Mouse (Mus musculus) lung, postnatal 0 days (tissue): ENCODE measurements around the gene A730071L15Rik. TPM values are rescaled to one million over a fixed set of nuclear protein-coding genes. Genes with fewer than 3 reads are reported as not detected.
A peak's percentile ranks its signal among the peaks of the same experiment; 100 is the strongest.

Experiments
- ATAC-seq: fragments of 200-750 bp; cut with Nextera tagmentation; 2 replicates; pipeline ENCODE4 v1.8.0; 2017; ENCODE audit warnings: moderate library complexity
- DNase-seq: peaks from one replicate; pipeline ENCODE4 v3.0.0-alpha.2; 2016; ENCODE audit warnings: low spot score
- H3K27ac ChIP-seq: fragments of 300-500 bp; sonication (generic); 2 replicates; pipeline ENCODE4 v1.5.1; 2014; ENCODE audit warnings: antibody characterized with exemption, mild to moderate bottlenecking, low read length, mixed read lengths
- H3K27me3 ChIP-seq: fragments of 300-500 bp; sonication (generic); replicated peaks from 2 replicates; pipeline ENCODE4 v1.6.1; 2014; ENCODE audit warnings: low read length, mixed read lengths; ENCODE audit not compliant: insufficient read depth
- H3K36me3 ChIP-seq: fragments of 300-500 bp; sonication (generic); 2 replicates; pipeline ENCODE4 v1.6.1; 2014; ENCODE audit warnings: low read length, mixed read lengths; ENCODE audit not compliant: insufficient read depth
- H3K4me1 ChIP-seq: fragments of 300-500 bp; sonication (generic); 2 replicates; pipeline ENCODE4 v1.6.1; 2014; ENCODE audit warnings: antibody characterized with exemption, low read depth, low read length, mixed read lengths; ENCODE audit not compliant: insufficient read depth
- H3K4me2 ChIP-seq: fragments of 300-500 bp; sonication (generic); replicated peaks from 2 replicates; pipeline ENCODE4 v1.6.1; 2014; ENCODE audit warnings: low read depth, mild to moderate bottlenecking, low read length, moderate library complexity, mixed read lengths
- H3K4me3 ChIP-seq: fragments of 300-500 bp; sonication (generic); 2 replicates; pipeline ENCODE4 v1.5.1; 2014; ENCODE audit warnings: low read depth, low read length
- H3K9ac ChIP-seq: fragments of 300-500 bp; sonication (generic); replicated peaks from 2 replicates; pipeline ENCODE4 v1.6.1; 2014; ENCODE audit warnings: low read depth, mild to moderate bottlenecking
- H3K9me3 ChIP-seq: fragments of 300-500 bp; sonication (generic); 2 replicates; pipeline ENCODE4 v1.6.1; 2016; ENCODE audit warnings: low read length, mixed read lengths
- CTCF ChIP-seq: IDR thresholded peaks from 2 replicates; pipeline ENCODE4 v1.5.1; 2016; ENCODE audit warnings: antibody characterized with exemption, mild to moderate bottlenecking
- EP300 ChIP-seq: IDR thresholded peaks from 2 replicates; pipeline ENCODE4 v1.6.1; 2016; ENCODE audit warnings: antibody characterized with exemption, mild to moderate bottlenecking, control low read depth
- WGBS: fragments of 180-500 bp; shearing (Covaris S2); extraction: QIAGEN DNeasy Blood & Tissue Kit; methylation state at CpG from one replicate; pipeline ENCODE4 v1.1.7; 2014; 5-methylcytosine and 5-hydroxymethylcytosine counted together
- polyA plus RNA-seq: library from polyadenylated mRNA; unstranded; fragments of >200 nt; fragmentation: Nextera tagmentation; extraction: Ambion mirVana; gene quantifications from 2 replicates; pipeline ENCODE4 v1.2.1, GENCODE M21; 2015

A730071L15Rik gene
- polyA plus RNA-seq, 1 experiment from 2014 or later = 0.50 TPM

DNA sequence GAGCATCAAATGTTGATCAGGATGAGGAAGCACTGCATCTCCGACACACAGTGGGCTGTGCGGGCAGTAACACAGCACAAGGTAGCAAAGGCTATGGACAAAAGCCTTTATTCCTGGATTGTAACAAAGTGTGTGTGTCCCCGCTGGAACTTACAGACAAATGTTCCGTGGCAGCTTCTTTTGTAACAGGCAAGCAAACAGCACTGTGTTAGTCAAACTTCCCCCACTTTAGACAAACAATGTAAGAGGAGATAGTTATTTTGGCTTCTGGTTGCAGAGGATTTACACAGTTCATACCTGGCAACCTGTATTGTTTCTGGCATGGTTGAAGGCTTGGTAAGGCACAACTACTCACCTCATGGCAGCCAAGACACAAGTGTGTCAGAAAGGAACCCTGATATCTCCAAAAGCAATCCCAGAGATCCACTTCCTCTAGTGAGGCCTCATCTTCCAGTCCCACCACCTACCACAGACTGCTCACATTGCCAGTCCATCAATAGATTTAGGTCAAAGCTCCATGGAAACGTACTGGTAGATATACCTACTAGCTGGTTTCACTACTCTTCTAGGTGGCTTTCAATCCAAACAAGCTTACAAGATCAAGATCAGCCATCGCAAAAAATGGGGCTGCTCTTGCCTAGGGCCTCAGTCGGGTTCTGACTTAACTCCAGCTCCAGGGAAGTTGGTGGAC lies 34.3 kb upstream of the A730071L15Rik start:
- Histone ChIP-seq H3K4me3 (no peak overlapping the region), H3K36me3 (no peaks in the 10 kb centered on the region), H3K27me3 (no peaks in the 10 kb centered on the region), H3K4me2 (no peak overlapping the region), H3K9me3 (no peaks in the 10 kb centered on the region), H3K9ac (no peak overlapping the region), H3K4me1 (no peaks in the 10 kb centered on the region; the same call in 1 of the 2 replicates), H3K27ac (no peak overlapping the region)
- DNase-seq (no peak), ATAC-seq (no peak)
- WGBS = 82% methylated on average over 7 of the region's 7 CpGs
- TF ChIP-seq CTCF (no peak), EP300 (no peak)

DNA sequence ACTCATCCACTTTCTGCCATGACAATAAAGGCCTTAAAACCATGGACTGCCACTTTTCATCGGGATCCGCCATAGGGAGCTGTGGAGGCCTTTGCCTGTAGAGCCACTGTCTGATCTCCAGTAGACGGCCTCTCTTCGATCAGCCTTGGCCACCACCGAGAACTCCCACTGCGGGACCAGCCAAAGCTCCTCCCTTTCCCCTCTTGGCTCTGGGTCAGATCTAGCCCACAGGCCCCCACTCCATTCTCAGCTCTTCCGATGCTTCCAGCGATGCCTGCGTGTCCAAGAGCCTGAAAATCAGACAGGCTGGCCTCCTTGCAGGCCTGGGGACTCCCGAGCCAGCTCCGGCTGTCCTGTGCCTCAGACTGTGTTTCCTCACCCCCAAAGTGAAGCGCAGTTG lies 33.5 kb upstream of the A730071L15Rik start:
- TF ChIP-seq EP300 = no peak
- no peak for TF ChIP-seq CTCF
- no peak for ATAC-seq
- Histone ChIP-seq H3K27me3 (no peaks in the 10 kb centered on the region), H3K4me3 (no peak overlapping the region), H3K9ac (no peak overlapping the region), H3K36me3 (no peaks in the 10 kb centered on the region), H3K4me1 (no peaks in the 10 kb centered on the region; the same call in 1 of the 2 replicates), H3K9me3 (no peaks in the 10 kb centered on the region), H3K4me2 (no peak overlapping the region), H3K27ac (no peak overlapping the region)
- no peak for DNase-seq
- 82% methylated on average over 12 of the region's 12 CpGs for WGBS

DNA sequence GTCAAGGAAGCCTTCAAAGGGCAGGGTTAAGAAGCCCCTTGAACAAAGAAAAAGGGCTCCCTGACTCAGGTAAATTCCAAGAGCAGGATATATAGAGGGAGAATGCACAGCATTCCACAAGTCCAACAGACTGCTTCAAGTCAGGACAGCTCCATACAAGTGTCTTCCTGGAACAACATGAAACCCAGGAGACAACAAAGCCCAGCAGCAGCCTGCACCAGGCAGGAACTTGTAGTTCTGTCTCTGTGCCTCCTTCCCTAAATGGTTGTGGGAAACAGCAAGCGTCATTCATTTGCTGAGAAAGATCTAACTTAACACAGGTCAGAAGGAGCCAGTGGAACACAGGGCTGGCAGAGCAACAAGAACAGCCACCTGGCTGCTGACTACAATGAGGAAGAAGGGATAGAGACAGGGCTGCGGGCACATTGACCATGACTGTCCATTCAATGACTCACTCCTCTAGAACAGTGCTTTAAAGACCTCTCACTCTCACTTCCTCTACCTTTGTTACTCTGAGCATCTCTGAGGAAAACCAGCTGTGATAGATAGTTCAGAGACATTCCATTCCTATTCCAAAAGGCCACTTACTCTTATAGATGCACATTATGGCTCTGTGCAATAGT lies 30.7 kb upstream of the A730071L15Rik start:
- Histone ChIP-seq H3K4me1 (no peaks in the 10 kb centered on the region), H3K27me3 (no peaks in the 10 kb centered on the region), H3K4me3 (no peak overlapping the region), H3K9me3 (no peaks in the 10 kb centered on the region), H3K4me2 (no peak overlapping the region), H3K9ac (no peak overlapping the region), H3K36me3 (no peaks in the 10 kb centered on the region), H3K27ac (no peak overlapping the region)
- no peak for ATAC-seq
- DNase-seq = no peak
- 76% methylated on average over 2 of the region's 2 CpGs for WGBS
- no peak for TF ChIP-seq CTCF
- no peak for TF ChIP-seq EP300

DNA sequence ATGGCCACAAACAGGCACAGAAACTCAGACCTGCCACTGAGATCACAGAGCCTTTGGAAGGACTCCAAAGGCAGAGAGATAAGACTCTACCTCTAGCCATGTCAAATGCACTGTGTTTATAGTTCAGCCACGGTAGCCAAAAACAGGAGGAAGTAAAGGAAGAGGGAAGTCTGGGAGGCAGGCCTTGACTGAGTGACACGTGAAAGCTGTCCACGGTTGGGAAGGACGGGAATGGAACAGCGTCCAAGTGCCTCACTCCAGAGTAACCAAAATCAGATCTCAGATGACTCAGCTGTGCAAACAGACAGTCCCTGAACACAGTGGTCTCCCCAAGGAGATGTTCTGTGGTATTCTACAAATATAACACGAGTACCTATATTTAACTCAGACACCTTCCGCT lies 25.1 kb upstream of the A730071L15Rik start:
- ATAC-seq (peak; percentile 50; the same call in 1 of the 2 replicates), DNase-seq (peak; percentile 32)
- TF ChIP-seq EP300 = no peak
- TF ChIP-seq CTCF = no peak
- Histone ChIP-seq H3K9me3 (no peaks in the 10 kb centered on the region), H3K27me3 (no peaks in the 10 kb centered on the region), H3K4me3 (no peak overlapping the region), H3K4me2 (0 out of 2 replicates have a peak overlapping the region, but pooled peaks have one; percentile 3), H3K36me3 (no peaks in the 10 kb centered on the region), H3K4me1 (peaks cover 9% of the 10 kb centered on the region; the same call in 1 of the 2 replicates), H3K9ac (no peak overlapping the region), H3K27ac (peak overlapping the region; percentile 32; the same call in 1 of the 2 replicates)
- 17% methylated on average over 7 of the region's 7 CpGs for WGBS

DNA sequence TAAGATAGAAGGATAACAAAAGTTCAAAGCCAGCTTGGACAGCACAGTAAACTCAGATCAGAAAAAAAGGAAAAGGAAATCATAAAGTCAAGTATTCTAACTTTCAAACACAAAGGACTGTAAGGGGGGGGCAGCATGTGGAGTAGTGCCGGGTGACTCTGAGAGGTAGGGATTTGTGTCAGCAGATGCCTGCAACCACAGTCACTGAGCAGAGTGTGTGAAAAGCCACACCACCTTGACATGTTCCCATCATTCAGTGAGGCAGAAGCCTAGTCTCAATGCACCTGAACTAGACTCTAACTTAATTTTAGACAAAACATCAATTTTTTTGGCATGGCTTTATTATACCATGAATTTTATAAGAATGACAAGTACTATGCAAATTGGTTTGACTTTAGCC lies 24.3 kb upstream of the A730071L15Rik start:
- H3K27me3 ChIP-seq = no peaks in the 10 kb centered on the region

DNA sequence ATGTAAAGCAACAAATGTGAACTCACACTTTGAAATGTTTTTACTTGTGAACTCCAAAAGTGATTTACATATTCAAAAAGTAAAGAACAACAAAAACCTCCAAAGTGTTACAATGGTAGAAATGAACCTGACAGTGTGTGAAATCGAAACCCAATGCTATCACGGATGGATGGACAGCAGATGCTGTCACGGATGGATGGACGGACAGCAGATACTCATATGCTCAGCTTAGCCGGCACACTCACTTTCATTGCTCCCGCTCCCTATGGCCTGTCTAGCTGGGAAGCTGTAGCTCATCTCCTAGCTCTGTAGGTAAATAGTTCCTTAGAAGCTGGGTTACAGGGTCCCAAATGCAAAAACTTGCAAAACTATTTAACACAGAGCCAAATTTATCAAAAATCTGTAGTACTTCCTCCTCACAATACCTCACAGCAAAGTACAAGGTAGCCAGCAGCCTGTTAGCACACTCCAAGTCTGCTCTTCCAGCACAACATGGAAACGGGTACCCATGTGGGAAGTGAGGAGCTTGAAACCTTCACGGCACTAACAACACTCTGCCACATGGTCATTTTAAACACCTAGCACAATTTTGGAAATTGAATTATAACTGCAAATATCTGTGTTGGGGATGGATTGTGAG lies 21.9 kb upstream of the A730071L15Rik start:
- DNase-seq (no peak), ATAC-seq (no peak)
- no peak overlapping the region for H3K4me2 ChIP-seq
- no peak overlapping the region for H3K4me3 ChIP-seq
- no peak overlapping the region for H3K9ac ChIP-seq
- H3K4me1 ChIP-seq = peaks cover 9% of the 10 kb centered on the region; the same call in 1 of the 2 replicates
- H3K36me3 ChIP-seq = no peaks in the 10 kb centered on the region
- H3K27ac ChIP-seq = no peak overlapping the region
- TF ChIP-seq CTCF (no peak), EP300 (no peak)
- H3K9me3 ChIP-seq = no peaks in the 10 kb centered on the region
- H3K27me3 ChIP-seq = no peaks in the 10 kb centered on the region
- WGBS = 84% methylated on average over 8 of the region's 8 CpGs

More for the DNA sequence above, 24.3 kb upstream of the A730071L15Rik start:
- no peak overlapping the region for H3K4me3 ChIP-seq
- ATAC-seq (no peak), DNase-seq (no peak)
- H3K27ac ChIP-seq = no peak overlapping the region
- TF ChIP-seq EP300 (no peak), CTCF (no peak)
- H3K9ac ChIP-seq = no peak overlapping the region
- H3K4me1 ChIP-seq = peaks cover 9% of the 10 kb centered on the region; the same call in 1 of the 2 replicates
- WGBS = 27% methylated on average over 1 of the region's 1 CpGs
- H3K9me3 ChIP-seq = no peaks in the 10 kb centered on the region
- no peaks in the 10 kb centered on the region for H3K36me3 ChIP-seq
- H3K4me2 ChIP-seq = no peak overlapping the region
